Mouse (Mus musculus) WW6 (cell line): ENCODE data around the gene Sprn.
"Not testable (repeated sequence)": the region's sequence is repeated elsewhere in the genome, so short reads cannot be mapped to it uniquely, and the experiment has no call there.

Source experiments
- DNase-seq: peaks from one replicate; pipeline ENCODE4 v3.0.0-alpha.2; 2013; ENCODE audit warnings: low read depth, low spot score

Gene Sprn

GRCm38 (mm10) chr7:140144550-140144949 is 10.1 kb downstream of the Sprn start:
- no peak for DNase-seq

DNA sequence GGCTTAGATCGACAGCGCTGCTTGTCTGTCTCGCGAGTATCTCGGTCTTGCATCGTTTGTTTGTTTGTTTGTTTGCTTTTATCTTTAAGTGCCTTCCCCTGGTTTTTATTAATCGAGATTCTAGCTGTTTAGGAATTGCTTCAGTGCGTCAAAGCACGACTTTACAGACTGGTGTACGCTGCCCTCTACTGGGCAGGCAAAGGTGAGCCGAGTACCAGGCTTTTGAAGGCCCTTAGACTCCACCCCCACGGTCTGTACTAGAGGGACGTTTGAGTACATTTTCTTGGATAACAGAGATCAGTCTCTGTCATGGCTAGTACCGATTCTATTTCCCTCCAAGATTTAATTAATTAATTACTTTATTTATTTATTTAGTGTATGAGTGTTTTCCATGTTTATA is 13.3 kb downstream of the Sprn start:
- no peak for DNase-seq

DNA sequence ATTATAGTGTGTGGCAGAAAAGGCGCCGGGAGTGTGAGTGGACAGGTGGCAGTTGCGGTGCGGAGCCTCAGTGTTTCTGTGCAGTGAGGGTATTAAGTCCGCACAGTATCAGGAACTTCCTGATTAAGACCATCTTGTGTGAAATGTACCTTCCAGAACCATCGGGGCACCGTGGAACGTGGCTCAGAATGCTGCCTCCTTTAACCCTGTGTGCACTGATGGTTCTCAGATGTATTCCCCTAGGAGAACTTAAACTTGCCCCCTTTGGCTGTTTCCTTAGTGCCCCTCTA is 16.7 kb downstream of the Sprn start:
- DNase-seq, result no peak

- DNase-seq, result peak; percentile 90
Measured at GRCm38 (mm10) chr7:140137135-140138020, 17.3 kb downstream of the Sprn start, which contains the start of gene Mtg1. Mtg1 (plus strand) TSS chr7:140137564.

DNA sequence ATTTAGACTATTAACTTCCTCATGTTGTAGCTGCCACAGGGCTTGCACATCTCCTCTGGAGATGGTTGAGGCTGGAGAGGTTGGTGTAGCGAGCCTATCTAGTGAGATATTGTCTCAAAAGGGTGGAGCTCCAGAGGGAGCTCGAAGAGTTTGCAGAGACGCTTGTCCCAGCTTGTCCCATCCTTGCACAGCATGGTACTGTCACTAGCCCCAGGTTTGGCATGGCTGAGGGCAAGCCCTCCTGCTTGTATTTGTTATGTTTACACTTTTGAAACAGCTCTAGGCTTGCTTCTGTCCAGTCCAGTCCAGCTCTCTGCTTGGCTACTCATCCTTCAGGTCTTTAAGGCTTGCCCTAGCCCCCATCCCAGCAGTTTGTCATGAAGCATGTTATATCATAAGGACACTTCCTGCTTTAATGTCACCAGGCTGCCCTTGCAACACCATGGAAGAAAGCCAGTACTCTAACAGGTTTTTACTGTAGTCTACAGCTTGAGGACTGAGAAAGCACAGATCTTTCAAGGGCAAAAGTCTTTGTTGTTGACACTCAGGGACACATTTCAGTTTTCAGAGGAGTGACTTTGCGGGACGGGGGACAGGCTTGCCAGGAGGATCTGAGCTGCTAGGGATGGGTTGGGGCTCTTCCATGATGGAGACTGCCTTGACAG is 19.4 kb downstream of the Sprn start:
- no peak for DNase-seq

DNA sequence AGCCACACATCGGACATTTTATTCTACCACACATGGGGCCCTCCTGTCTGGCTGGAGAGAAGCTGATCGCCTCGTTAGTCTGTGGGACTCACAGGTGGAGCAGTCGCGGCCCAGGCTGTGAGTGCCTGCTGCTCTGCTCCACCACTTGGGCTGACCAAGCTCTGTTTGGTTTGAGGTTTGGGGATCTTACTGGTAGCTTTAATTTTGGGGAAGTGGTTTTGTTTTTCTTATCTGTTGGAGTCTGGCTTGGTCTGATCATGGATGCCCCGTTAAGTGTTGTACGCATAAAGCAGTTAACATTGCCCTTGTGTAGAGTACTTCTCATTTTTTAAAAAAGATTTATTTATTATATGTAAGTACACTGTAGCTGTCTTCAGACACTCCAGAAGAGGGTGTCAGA is 20.6 kb downstream of the Sprn start:
- DNase-seq, result not testable (repeated sequence)

GRCm38 (mm10) chr7:140132184-140132583 is 22.5 kb downstream of the Sprn start:
- not testable (repeated sequence) for DNase-seq

DNA sequence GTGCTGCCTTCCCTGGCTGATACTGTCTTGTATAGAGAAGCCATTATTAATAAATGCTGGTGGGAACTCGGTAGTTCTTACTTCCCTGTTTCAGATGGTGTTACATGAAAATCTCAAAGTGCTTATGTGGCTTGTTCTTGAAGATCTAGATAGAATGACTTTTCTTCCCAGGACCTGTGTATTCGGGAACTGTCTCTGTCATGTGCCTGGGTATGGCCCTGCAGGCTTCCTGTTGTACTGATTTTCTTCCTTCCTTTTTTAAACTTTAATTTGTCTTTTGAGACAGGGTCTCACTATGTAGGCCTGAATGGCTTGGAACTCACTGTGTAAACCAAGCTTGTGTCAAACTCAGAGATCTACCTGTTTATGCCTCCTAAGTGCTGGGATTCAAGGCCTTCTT is 26.8 kb downstream of the Sprn start:
- no peak for DNase-seq

GRCm38 (mm10) chr7:140126934-140127333 is 27.7 kb downstream of the Sprn start:
- DNase-seq, result no peak

GRCm38 (mm10) chr7:140126022-140126350 is 28.7 kb downstream of the Sprn start:
- no peak for DNase-seq

GRCm38 (mm10) chr7:140125278-140126021 is 29.2 kb downstream of the Sprn start:
- peak; percentile 81 for DNase-seq

DNA sequence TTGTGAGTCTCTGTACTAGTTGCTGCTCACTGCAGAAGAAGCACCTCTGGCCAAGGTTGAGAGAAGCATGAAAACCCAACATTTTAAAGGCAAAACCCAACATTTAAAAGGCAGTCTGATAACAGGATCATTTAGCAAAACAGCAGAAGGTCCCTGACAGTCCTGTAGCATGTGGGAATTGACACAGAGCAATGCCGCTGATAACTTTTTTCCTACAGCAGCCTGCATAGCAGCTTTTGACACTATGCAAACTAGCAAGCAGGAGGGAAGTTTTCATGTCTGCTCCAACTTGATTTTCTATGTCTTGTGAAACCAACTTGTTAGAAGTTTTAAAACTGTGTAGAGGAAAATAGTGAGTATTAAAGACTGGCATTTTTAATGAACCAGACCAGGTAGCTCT is 30.3 kb downstream of the Sprn start:
- DNase-seq, result no peak

- DNase-seq, result no peak
Measured at GRCm38 (mm10) chr7:140122765-140123164, 31.9 kb downstream of the Sprn start.

DNA sequence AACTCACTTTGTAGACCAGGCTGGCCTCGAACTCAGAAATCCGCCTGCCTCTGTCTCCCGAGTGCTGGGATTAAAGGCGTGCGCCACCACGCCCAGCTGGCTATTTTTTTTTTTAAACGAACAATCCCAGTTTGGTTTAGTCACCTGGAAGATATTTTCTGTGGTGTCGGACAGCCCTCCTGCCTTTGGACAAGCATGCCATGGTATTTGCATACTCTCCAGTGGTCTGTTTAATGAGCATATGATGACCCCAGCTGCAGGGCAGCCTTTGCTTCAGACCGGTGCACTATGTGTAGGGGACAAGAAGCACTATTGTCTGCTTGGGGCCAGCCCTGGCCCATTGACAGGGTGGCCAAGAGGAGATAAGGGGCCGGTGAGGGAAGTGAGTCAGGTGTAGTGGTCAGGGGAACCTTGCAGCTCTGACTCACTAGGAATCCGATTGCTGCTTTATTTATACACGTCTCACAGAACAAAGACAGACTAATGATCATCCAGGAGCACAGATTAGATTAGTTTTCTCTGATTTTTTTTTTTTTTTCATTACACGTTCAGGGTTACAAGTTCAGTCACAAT is 33.3 kb downstream of the Sprn start:
- DNase-seq, result no peak

DNA sequence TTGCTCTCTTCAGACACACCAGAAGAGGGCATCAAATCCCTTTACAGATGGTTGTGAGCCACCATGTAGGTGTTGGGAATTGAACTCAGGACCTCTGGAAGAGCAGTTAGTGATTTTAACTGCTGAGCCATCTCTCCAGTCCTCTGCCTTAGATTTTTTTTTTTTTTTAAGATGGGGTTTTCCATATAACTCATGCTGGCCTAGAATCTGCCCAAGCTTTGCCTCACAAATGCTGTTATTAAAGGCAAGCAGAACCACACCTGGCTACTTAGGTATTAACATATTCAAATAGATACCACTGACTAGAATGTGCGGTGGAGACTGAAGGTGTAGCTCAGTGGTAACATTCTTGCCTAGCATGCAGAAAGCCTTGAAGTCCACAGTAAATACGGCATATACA is 34.2 kb downstream of the Sprn start:
- no peak for DNase-seq

- no peak for DNase-seq
Measured at GRCm38 (mm10) chr7:140116329-140117054, 38.2 kb downstream of the Sprn start, which contains the start of gene Echs1. Echs1 (minus strand) TSS chr7:140116476.

- DNase-seq, result no peak
Measured at GRCm38 (mm10) chr7:140115583-140116328, 38.9 kb downstream of the Sprn start, which contains the start of gene Paox. Paox (plus strand) TSS chr7:140115799.

GRCm38 (mm10) chr7:140111943-140112342 is 42.7 kb downstream of the Sprn start:
- DNase-seq, result no peak

GRCm38 (mm10) chr7:140104009-140104408 is 50.7 kb downstream of the Sprn start:
- DNase-seq, result no peak

DNA sequence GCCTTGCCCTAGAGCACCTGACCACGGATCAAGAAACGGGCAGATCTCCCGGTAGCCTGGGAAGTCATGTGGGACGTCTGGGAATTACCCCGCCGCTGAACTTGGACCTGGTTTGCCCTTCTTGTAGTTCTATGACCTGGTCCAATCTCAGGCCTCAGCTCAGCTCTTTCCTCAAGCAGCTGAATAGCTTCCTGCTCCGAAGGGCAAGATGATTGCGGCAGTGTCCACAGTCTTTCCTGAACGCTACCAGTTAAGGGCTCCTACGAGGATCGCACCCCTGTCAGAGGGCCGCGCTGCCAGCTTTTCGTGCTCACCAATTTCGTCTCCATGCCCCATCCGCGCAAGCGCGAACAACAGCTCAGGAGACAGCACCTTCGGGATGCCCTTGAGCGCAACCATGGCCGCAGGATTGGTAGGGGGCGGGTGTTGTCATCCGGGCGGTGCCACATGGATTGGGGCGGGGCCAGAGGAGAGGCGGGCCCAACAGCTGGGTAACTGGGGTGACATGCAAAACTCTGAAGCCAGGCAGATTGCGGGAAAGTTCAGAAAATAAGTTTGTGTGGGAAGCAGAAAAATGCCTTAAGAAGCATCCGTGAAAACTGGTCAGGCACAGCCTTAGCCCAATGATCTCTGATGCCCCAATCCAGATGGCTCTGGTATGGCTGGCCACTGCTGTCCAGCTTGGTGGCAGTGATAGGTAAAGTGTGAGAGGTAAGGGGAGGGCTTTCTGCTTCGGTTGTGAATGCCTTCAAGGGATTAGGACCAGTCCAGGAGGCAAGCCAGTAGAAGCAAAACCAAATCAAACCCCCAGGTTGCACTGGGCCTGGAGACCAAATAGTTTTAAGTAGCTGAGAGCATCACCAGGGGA is 52.5 kb downstream of the Sprn start, which contains the start of gene Fuom:
Fuom (minus strand) TSS at position 449 of the 868 bp plus-strand sequence.
- DNase-seq, result peak; percentile 71
